Mouse (Mus musculus) heart, postnatal 0 days (tissue): ENCODE data around the gene Wnk4.

Experiments used
- CTCF ChIP-seq: IDR thresholded peaks from 2 replicates; pipeline ENCODE4 v1.5.1; 2016; ENCODE audit warnings: antibody characterized with exemption, control low read depth, low read depth
- EP300 ChIP-seq: IDR thresholded peaks from 2 replicates; pipeline ENCODE4 v1.6.1; 2016; ENCODE audit warnings: antibody characterized with exemption, low read depth

GRCm38 (mm10) chr11:101259948-101260825 is at the start of gene Wnk4:
- TF ChIP-seq EP300 (no peak), CTCF (no peak)
